Mouse (Mus musculus) testis, adult 2 months (tissue): ENCODE data around the gene Gpr37l1. TPM values are rescaled to one million over a fixed set of nuclear protein-coding genes. Genes with fewer than 3 reads are reported as not detected.

ENCODE experiments used
- H3K27ac ChIP-seq: fragments of 200-500 bp; 2 replicates; pipeline ENCODE4 v1.5.1; 2012; ENCODE audit warnings: low read depth, low read length; ENCODE audit not compliant: control insufficient read depth, insufficient read depth
- H3K27me3 ChIP-seq: fragments of 200-500 bp; 2 replicates; pipeline ENCODE4 v1.6.1; 2012; ENCODE audit warnings: mild to moderate bottlenecking, low read length, moderate library complexity; ENCODE audit not compliant: control insufficient read depth, insufficient read depth
- H3K36me3 ChIP-seq: fragments of 200-500 bp; 2 replicates; pipeline ENCODE4 v1.6.1; 2012; ENCODE audit warnings: mild to moderate bottlenecking, low read length; ENCODE audit not compliant: control insufficient read depth, insufficient read depth
- H3K4me1 ChIP-seq: fragments of 200-500 bp; 2 replicates; pipeline ENCODE4 v1.6.1; 2012; ENCODE audit warnings: low read length; ENCODE audit not compliant: control insufficient read depth, insufficient read depth
- H3K4me3 ChIP-seq: fragments of 200-500 bp; 2 replicates; pipeline ENCODE4 v1.5.1; 2012; ENCODE audit warnings: low read depth, mild to moderate bottlenecking, low read length, moderate library complexity, mixed read lengths; ENCODE audit not compliant: control insufficient read depth
- CTCF ChIP-seq: fragments of 200-500 bp; IDR thresholded peaks from 2 replicates; pipeline ENCODE4 v1.5.1; 2012; ENCODE audit warnings: low read depth, mild to moderate bottlenecking, inconsistent platforms, low read length, moderate library complexity; ENCODE audit not compliant: control insufficient read depth, insufficient read depth, insufficient replicate concordance
- POLR2A ChIP-seq: fragments of 200-500 bp; IDR thresholded peaks from 2 replicates; pipeline ENCODE4 v1.6.1; 2012; ENCODE audit warnings: low read depth, mild to moderate bottlenecking, inconsistent platforms, low read length, moderate library complexity; ENCODE audit not compliant: control insufficient read depth
- polyA plus RNA-seq: library from polyadenylated mRNA; depleted of rRNA; stranded (reverse); fragments of >200 nt; gene quantifications from 2 replicates; pipeline ENCODE4 v1.2.3, GENCODE M21; 2012

The Gpr37l1 gene
- polyA plus RNA-seq, 1 experiment: not detected

DNA sequence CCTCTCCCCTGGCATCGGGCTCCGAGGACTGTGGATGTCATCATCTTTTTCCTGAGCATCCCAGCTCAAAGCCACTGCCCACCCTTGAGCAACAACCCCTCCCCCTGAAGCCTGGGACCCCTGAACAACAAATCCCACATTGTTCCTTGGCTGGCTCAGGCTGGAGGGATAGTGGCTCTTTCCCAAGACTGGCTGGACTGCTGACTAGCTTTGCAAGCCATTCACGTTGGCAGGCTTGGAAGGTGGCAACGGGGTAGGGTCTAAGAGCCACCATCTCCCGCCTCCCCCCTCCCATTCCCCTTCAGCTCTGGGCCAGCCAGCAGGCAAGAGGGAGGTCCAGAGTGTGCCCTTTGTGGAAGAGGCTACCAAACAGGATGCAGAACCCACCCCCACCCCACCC lies 8.8 kb downstream of the Gpr37l1 start:
- no peaks in the 10 kb centered on the region for H3K36me3 ChIP-seq
- no peaks in the 10 kb centered on the region for H3K27me3 ChIP-seq
- no peak overlapping the region for H3K27ac ChIP-seq
- TF ChIP-seq CTCF: no peak
- no peak for TF ChIP-seq POLR2A
- no peak overlapping the region for H3K4me3 ChIP-seq
- peaks cover 11% of the 10 kb centered on the region for H3K4me1 ChIP-seq

DNA sequence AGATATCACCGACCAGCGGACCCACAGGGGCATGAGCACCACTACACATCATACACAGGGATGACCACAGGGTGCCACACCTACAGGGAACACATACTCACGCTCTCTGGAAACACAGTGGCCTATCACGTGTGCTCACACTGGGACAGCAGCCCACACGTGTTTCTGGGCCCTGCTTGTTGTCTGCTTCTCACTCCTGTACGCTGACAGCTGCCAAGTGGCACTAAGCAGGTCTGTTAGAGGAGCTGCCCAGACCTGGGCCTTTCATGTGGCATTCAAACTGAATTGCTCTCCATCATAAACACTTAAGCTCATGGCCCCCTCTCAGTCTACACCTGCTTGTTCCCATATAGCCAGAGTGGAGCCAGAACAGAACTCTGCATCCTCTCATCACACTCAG lies 11.2 kb downstream of the Gpr37l1 start:
- no peak overlapping the region for H3K27ac ChIP-seq
- TF ChIP-seq CTCF (no peak), POLR2A (no peak)
- no peaks in the 10 kb centered on the region for H3K36me3 ChIP-seq
- no peak overlapping the region for H3K4me3 ChIP-seq
- peaks cover 10% of the 10 kb centered on the region for H3K4me1 ChIP-seq
- H3K27me3 ChIP-seq: no peaks in the 10 kb centered on the region

DNA sequence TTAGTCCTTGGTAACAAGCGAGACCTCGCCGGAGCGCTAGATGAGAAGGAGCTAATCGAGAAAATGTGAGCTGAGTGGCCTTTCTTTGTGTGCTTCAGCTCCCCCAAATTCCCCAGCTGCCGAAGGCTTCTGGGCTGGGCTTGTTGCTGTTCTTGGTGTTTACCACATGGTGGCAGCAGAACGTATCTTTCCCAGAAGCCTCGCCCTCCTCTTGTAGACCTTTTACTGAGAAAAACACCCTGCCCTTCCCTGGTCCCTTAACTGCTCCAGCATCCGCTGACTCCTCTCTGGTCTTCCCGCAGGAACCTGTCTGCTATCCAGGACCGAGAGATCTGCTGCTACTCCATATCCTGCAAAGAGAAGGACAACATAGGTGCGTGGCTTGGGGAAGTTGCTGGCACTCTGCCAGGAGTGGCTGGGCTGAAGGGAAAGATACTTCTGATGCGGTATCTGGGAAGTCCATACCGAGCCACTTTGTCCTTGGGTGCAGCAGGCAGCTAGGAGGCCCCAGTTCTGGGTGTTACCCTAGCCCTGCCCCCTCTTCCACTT lies 13.0 kb downstream of the Gpr37l1 start:
- peaks cover 3% of the 10 kb centered on the region for H3K4me1 ChIP-seq
- no peak overlapping the region for H3K27ac ChIP-seq
- H3K4me3 ChIP-seq: peak overlapping the region; percentile 35; the same call in 1 of the 2 replicates
- H3K36me3 ChIP-seq: no peaks in the 10 kb centered on the region
- TF ChIP-seq CTCF: peak; percentile 70; the same call in 1 of the 2 replicates
- no peak for TF ChIP-seq POLR2A
- no peaks in the 10 kb centered on the region for H3K27me3 ChIP-seq

DNA sequence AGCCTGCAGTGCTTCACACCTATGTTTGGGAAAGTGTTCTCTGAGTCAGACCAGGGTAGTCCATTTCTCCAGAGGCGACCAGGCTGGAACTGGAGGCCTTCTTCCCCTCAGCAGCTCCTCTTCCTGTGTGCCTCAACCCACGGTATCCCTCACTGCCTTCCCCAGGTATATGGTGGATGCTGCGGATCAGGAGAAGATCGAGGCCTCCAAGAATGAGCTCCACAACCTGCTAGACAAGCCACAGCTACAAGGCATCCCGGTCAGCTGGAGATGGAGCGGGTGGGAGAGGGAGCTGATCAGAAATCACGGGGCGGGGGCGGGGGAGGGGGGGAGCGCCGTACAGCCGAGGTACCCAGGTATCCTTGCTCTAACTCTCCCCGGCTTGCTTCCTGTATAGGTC lies 13.5 kb downstream of the Gpr37l1 start:
- H3K4me1 ChIP-seq: peaks cover 3% of the 10 kb centered on the region
- no peak for TF ChIP-seq POLR2A
- no peak for TF ChIP-seq CTCF
- H3K36me3 ChIP-seq: no peaks in the 10 kb centered on the region
- no peaks in the 10 kb centered on the region for H3K27me3 ChIP-seq
- no peak overlapping the region for H3K27ac ChIP-seq
- H3K4me3 ChIP-seq: peak overlapping the region; percentile 35; the same call in 1 of the 2 replicates

DNA sequence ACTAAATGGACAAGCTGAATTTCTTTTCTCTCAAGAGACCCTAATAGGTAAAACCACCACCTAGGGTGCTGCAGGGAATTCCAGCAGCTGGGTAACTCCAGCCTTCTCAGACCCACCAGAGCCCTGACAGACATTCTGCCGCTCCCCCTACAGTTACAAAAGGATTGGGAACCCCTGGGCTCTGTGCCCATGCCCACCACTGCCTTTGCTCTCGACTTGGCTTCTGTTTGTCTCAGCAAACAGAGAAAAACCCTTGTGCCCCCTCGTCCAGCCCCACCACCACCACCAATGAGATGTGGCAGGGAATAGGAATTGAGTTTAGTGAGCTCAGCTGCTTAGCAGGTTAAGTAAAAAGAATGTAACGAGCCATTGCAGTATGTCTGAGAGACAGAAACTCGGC lies 18.5 kb downstream of the Gpr37l1 start:
- no peaks in the 10 kb centered on the region for H3K36me3 ChIP-seq
- no peak for TF ChIP-seq POLR2A
- peaks cover 16% of the 10 kb centered on the region for H3K4me1 ChIP-seq
- H3K4me3 ChIP-seq: no peak overlapping the region
- no peak overlapping the region for H3K27ac ChIP-seq
- H3K27me3 ChIP-seq: no peaks in the 10 kb centered on the region

DNA sequence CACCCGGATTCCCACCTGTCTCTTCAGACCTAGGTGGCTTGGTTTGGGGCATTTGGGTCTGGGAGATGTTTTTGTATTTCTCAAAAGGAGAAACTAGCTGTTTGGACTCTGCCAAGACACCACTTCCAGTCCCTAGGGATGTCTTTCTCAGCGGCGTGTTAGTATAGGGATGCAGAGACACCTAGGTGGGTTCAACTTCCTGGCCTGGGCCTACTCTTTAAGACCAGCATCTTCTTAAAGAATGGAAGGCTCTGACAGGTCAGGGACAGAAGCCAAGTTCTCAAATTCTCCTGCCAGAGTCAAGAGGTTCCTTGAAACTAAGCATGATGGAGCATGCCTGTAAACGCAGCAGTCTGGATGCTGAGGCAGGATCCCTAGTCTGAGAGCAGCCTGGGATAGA lies 19.0 kb downstream of the Gpr37l1 start:
- Histone ChIP-seq H3K36me3 (no peaks in the 10 kb centered on the region), H3K4me1 (peaks cover 16% of the 10 kb centered on the region), H3K4me3 (no peak overlapping the region), H3K27me3 (no peaks in the 10 kb centered on the region), H3K27ac (no peak overlapping the region)
- TF ChIP-seq CTCF: no peak
- no peak for TF ChIP-seq POLR2A

DNA sequence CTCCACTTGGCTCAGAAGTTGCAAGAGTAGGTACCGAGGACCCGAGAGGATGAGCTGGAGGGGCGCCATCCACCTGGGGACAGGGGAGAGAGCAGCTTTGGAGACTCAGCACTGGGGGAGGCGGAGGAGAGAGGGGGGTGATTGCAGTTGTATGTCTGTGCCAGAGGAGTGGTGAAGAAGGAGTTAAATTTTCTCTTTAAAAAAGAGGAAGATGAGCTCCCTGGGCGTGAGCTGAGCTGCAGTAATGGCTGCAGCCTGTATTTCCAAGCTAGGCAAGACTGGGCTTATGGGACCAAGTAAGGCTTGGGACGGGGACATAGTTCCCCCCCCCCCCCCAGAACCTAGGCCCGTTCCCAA lies 19.8 kb downstream of the Gpr37l1 start:
- peak overlapping the region; percentile 93 for H3K4me3 ChIP-seq
- H3K27me3 ChIP-seq: no peaks in the 10 kb centered on the region
- H3K36me3 ChIP-seq: no peaks in the 10 kb centered on the region
- H3K27ac ChIP-seq: peak overlapping the region; percentile 88
- H3K4me1 ChIP-seq: peaks cover 16% of the 10 kb centered on the region
- TF ChIP-seq CTCF (no peak), POLR2A (no peak)

DNA sequence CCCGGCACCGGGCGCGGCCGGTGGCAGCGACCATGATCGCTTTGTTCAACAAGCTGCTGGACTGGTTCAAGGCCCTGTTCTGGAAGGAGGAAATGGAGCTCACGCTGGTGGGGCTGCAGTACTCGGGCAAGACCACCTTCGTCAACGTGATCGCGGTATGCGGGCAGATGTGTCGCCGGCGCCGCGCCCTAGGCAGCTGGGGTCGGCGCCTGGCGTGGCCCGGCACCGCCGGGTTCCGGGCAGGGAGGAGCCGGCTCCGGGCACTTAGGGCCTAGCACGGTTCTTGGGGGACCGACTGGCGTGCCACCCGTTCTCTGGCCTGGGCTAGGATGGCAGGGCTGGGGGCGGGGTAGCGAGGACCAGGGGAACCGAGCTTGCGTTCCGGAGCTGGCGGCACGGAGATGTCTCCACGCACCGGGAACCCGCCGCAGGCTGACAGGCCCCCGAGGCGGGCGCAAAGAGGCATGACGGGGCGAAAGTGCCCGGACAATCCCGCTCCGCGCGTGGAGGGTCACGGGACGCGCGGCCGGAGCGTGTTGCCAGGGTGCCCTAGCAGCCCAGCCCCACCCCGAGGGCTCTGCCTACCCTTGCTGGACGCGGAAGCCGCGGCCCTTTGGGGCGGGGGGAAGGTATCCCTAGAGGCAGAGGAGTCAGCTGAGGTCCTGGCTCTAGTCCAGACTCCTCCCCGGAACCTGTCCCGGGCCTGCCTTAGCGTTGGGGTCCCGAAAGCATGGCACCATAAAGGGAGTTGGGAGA lies 20.4 kb downstream of the Gpr37l1 start:
- H3K27ac ChIP-seq: peak overlapping the region; percentile 88
- TF ChIP-seq POLR2A (peak; percentile 34), CTCF (no peak)
- H3K4me1 ChIP-seq: peaks cover 16% of the 10 kb centered on the region
- H3K4me3 ChIP-seq: peak overlapping the region; percentile 93
- H3K36me3 ChIP-seq: no peaks in the 10 kb centered on the region
- no peaks in the 10 kb centered on the region for H3K27me3 ChIP-seq
